Mouse (Mus musculus): ENCODE results near the gene Higd1c. TPM values are rescaled to one million over a fixed set of nuclear protein-coding genes. Genes with fewer than 3 reads are reported as not detected.
"Not testable (repeated sequence)": the region's sequence is repeated elsewhere in the genome, so short reads cannot be mapped to it uniquely, and the experiment has no call there.

The Higd1c gene
- polyA plus RNA-seq, 1 experiment from 2014 or later, result not detected

DNA sequence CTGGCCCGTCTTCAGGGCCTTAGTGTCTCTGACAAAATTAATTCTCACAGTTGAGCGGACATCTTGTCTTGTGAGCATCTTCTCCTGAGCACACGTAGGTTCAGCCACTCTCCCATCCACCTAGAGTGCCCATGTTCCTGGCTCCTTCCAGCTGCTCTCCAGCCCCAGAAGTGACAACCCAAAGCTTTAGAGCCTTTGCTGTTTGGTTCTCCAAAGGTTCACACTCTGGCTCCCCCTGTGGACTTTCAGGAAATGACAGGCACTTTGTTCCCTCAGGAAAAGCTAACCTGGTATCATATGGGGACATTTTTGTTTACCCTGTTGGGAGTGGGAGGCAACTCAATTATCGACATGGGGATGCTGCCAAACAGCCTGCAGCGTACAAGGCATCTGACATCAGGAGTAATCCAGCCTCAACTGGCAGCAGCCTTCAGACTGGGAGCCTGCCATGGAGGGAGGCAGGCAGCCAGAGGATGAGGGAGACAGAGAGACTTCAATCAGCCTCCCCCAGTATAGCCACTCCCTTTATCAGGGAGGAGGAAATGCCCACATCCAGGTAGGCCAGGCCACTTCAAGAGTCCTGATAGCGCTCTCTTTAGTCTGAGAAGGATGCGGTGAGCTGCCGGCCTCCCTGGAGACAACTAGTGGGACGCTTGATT lies 13.6 kb downstream of the Higd1c start:
- H3K36me3 ChIP-seq (replicated peaks); H3K27ac ChIP-seq (replicated peaks); DNase-seq (ENCODE audit: low spot score); H3K4me3 ChIP-seq; H3K27me3 ChIP-seq (replicated peaks; ENCODE audit: low read depth, poor library complexity, severe bottlenecking); H3K4me1 ChIP-seq; H3K9me3 ChIP-seq: not testable (repeated sequence)
- 39% methylated on average over 4 of the region's 9 CpGs for WGBS

DNA sequence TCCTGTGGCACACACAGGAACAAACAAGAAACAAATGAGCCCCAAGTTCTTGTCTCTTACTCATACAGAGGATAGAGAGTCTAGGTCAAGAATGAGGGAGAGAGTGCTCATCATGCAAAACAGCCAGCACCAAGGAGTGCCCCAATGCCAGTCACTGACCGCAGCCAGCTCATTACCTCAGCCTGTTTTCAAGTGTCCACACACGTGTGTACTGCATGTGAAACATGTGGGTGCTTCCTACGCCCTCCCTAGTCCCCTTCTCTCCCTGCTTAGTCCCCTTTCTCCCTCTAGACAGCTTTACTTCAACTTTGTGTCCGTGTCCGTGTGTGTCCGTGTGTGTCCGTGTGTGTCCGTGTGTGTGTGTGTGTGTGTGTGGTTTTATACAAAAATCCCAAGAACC lies 15.3 kb downstream of the Higd1c start:
- Histone ChIP-seq H3K9me3 (no peaks in the 10 kb centered on the region), H3K4me1 (no peaks in the 10 kb centered on the region), H3K36me3 (replicated peaks) (no peaks in the 10 kb centered on the region), H3K27ac (replicated peaks) (no peak overlapping the region), H3K27me3 (replicated peaks; ENCODE audit: low read depth, poor library complexity, severe bottlenecking) (no peaks in the 10 kb centered on the region), H3K4me3 (no peak overlapping the region)
- WGBS, result 89% methylated on average over 8 of the region's 8 CpGs
- DNase-seq (ENCODE audit: low spot score), result no peak

DNA sequence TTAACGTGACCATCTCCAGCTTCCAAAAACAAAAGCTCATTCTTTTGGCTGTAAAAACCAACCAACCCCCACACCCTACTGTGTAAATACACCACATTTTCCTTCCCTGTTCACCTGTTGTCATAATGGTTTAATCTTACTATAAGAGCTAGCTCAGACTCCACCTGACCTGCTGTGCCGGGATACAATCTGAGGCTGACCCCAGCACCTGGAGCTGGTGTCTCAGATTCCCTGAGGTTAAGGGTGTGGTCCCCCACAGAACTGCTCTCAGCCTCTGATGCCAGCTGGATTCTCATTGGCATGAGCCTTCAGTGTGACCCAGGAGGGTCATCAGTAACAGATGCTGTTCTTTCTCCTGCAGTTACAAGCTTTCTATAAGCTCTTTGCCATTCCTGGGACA lies 15.8 kb downstream of the Higd1c start:
- Histone ChIP-seq H3K4me1 (no peaks in the 10 kb centered on the region), H3K9me3 (no peaks in the 10 kb centered on the region), H3K27ac (replicated peaks) (no peak overlapping the region), H3K27me3 (replicated peaks; ENCODE audit: low read depth, poor library complexity, severe bottlenecking) (no peaks in the 10 kb centered on the region), H3K36me3 (replicated peaks) (no peaks in the 10 kb centered on the region), H3K4me3 (no peak overlapping the region)
- WGBS, result 75% methylated on average over 2 of the region's 2 CpGs
- no peak for DNase-seq (ENCODE audit: low spot score)

GRCm38 (mm10) chr15:100385705-100386104 lies 21.4 kb downstream of the Higd1c start:
- no peak overlapping the region for H3K27ac ChIP-seq (replicated peaks)
- no peak overlapping the region for H3K4me3 ChIP-seq
- DNase-seq (ENCODE audit: low spot score), result no peak
- H3K9me3 ChIP-seq, result no peaks in the 10 kb centered on the region
- H3K27me3 ChIP-seq (replicated peaks; ENCODE audit: low read depth, poor library complexity, severe bottlenecking), result no peaks in the 10 kb centered on the region
- H3K4me1 ChIP-seq, result peaks cover 13% of the 10 kb centered on the region
- H3K36me3 ChIP-seq (replicated peaks), result no peaks in the 10 kb centered on the region
- WGBS, result 92% methylated on average over 9 of the region's 9 CpGs

DNA sequence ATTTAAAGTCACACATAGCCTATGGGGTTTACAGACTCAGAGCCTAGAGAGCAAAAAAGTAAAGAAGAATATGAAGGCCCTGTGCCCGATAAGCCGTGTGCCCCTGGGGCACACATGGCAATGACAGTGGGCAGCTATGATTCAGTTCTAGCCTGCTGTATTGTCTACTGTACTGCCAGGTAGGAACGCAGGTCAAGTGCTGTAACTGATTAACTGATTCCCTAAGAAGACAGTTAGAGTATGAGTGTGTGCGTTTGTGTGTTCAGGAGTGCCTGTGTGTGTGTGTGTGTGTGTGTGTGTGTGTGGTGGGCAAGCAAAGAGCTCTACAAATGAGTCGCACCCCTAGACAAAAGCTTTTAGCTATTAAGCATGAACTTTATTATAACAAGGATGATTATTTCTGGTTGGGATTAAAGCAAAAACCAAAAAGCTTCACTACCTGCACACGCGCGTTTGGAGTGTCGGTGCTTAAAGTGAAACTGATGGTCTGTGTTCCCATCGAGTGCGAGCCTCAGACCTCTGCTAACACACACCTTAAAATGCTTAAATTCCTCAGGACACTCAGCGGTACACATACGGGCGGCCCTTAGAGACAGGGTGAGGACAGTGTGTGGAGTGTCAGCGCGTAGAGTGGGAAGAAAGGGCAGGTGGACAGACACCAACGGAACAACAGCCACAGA lies 23.3 kb downstream of the Higd1c start:
- Histone ChIP-seq H3K27me3 (replicated peaks; ENCODE audit: low read depth, poor library complexity, severe bottlenecking) (no peaks in the 10 kb centered on the region), H3K4me1 (peaks cover 13% of the 10 kb centered on the region), H3K27ac (replicated peaks) (no peak overlapping the region), H3K4me3 (no peak overlapping the region), H3K9me3 (no peaks in the 10 kb centered on the region), H3K36me3 (replicated peaks) (peaks cover 4% of the 10 kb centered on the region)
- 95% methylated on average over 17 of the region's 17 CpGs for WGBS
- no peak for DNase-seq (ENCODE audit: low spot score)

DNA sequence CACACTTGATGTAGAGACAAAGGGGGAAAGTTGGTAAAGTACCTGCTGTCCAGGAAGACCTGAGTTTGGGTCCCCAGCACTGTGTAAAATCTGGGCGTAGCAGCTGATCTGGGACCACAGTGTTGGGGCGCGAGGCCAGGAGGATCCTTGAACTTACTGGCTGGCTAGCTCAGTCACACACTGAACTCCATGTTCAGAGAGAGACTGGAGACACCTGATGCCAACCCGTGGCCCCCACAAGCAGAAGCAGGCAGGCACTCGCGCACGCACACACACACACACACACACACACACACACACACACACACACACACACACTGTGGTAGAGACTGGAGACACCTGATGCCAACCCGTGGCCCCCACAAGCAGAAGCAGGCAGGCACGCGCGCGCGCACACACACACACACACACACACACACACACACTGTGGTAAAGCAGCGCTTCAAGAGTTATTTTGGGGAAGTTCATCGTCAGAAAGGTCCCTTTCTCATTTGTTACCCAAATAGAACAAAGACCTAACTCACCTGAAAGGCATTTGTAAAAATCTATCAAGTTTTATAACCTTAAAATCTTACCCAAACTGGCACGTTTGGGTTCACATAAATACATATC lies 24.0 kb downstream of the Higd1c start:
- Histone ChIP-seq H3K4me1 (peaks cover 13% of the 10 kb centered on the region), H3K4me3 (no peak overlapping the region), H3K9me3 (no peaks in the 10 kb centered on the region), H3K36me3 (replicated peaks) (peaks cover 11% of the 10 kb centered on the region), H3K27me3 (replicated peaks; ENCODE audit: low read depth, poor library complexity, severe bottlenecking) (no peaks in the 10 kb centered on the region), H3K27ac (replicated peaks) (no peak overlapping the region; the same call in 1 of the 2 replicates)
- no peak for DNase-seq (ENCODE audit: low spot score)
- 90% methylated on average over 16 of the region's 16 CpGs for WGBS

DNA sequence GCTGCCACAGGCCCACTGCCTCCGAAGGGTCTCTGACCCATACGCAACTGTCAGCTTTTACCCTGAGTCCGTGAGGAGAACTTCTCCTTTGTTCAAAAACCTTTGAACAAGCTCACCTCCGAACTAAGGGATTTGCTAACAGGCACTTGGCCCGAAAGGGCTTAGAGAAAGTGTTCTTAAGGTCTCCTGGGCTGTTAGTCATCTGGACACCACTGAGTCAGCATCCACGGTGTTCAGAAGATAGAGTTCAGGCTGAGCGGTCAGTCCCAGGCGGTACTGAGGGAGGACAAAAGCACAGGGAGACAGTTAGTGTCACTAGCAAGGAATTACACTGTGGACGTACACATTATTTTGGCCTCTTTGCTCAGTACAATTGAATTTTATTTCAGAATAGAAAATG lies 24.5 kb downstream of the Higd1c start:
- DNase-seq (ENCODE audit: low spot score), result no peak
- Histone ChIP-seq H3K27me3 (replicated peaks; ENCODE audit: low read depth, poor library complexity, severe bottlenecking) (no peaks in the 10 kb centered on the region), H3K9me3 (no peaks in the 10 kb centered on the region), H3K36me3 (replicated peaks) (peaks cover 16% of the 10 kb centered on the region), H3K4me1 (peaks cover 13% of the 10 kb centered on the region), H3K27ac (replicated peaks) (peak overlapping the region; percentile 44; the same call in 1 of the 2 replicates), H3K4me3 (no peak overlapping the region)
- WGBS, result 66% methylated on average over 9 of the region's 9 CpGs

DNA sequence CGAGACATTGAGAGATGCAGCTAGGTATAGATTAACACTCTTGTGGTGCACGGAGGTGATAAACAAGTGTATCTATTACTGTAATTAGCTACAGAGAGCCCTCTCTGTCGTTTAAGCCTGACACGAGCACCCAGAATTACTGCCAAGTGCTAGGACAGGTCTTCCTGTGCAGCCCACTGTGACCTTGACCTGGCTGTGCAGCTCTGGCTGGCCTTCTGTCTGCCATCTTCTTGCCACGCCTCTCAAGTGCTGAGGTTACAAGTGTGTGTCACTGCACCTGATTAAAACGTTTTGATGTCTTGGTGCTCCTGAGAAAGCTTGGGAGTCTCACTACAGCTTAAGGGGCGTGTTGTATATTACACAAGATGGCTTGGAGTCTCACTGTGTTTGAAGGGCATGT lies 26.7 kb downstream of the Higd1c start:
- Histone ChIP-seq H3K27ac (replicated peaks) (no peak overlapping the region), H3K9me3 (no peaks in the 10 kb centered on the region), H3K4me3 (no peak overlapping the region), H3K36me3 (replicated peaks) (peaks cover 38% of the 10 kb centered on the region), H3K27me3 (replicated peaks; ENCODE audit: low read depth, poor library complexity, severe bottlenecking) (no peaks in the 10 kb centered on the region), H3K4me1 (peaks cover 13% of the 10 kb centered on the region)
- WGBS, result 81% methylated on average over 7 of the region's 7 CpGs
- DNase-seq (ENCODE audit: low spot score), result no peak

- no peaks in the 10 kb centered on the region for H3K9me3 ChIP-seq
- H3K27me3 ChIP-seq (replicated peaks; ENCODE audit: low read depth, poor library complexity, severe bottlenecking), result no peaks in the 10 kb centered on the region
- no peak for DNase-seq (ENCODE audit: low spot score)
- H3K4me1 ChIP-seq, result peaks cover 13% of the 10 kb centered on the region
- H3K36me3 ChIP-seq (replicated peaks), result peaks cover 43% of the 10 kb centered on the region
- WGBS, result 96% methylated on average over 7 of the region's 7 CpGs
- H3K27ac ChIP-seq (replicated peaks), result no peak overlapping the region
- H3K4me3 ChIP-seq, result no peak overlapping the region
Observed at GRCm38 (mm10) chr15:100391599-100391998, 27.3 kb downstream of the Higd1c start.

- no peaks in the 10 kb centered on the region for H3K27me3 ChIP-seq (replicated peaks; ENCODE audit: low read depth, poor library complexity, severe bottlenecking)
- no peaks in the 10 kb centered on the region for H3K9me3 ChIP-seq
- H3K4me3 ChIP-seq, result no peak overlapping the region
- H3K27ac ChIP-seq (replicated peaks), result no peak overlapping the region
- no peak for DNase-seq (ENCODE audit: low spot score)
- peaks cover 57% of the 10 kb centered on the region for H3K36me3 ChIP-seq (replicated peaks)
- 84% methylated on average over 11 of the region's 11 CpGs for WGBS
- H3K4me1 ChIP-seq, result peaks cover 13% of the 10 kb centered on the region
Observed at GRCm38 (mm10) chr15:100393016-100393415, 28.7 kb downstream of the Higd1c start.

DNA sequence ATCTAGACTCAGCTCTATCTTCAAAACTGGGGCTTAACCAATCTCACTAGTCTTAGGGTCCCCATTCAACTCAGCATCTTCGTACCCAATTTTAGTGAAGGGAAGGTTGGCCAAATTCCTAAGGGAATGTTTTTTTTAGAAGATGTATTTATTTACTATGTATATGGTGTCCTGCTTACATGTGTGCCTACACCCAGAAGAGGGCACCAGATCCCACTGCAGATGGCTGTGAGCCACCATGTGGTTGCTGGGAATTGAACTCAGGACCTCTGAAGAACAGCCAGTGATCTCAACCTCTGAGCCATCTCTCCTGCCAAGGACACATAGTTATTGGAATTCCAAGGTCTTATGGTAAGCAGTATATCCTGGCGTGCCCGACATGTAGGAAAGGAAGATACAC lies 31.2 kb downstream of the Higd1c start:
- no peaks in the 10 kb centered on the region for H3K27me3 ChIP-seq (replicated peaks; ENCODE audit: low read depth, poor library complexity, severe bottlenecking)
- H3K4me1 ChIP-seq, result no peaks in the 10 kb centered on the region; the same call in 1 of the 2 replicates
- H3K27ac ChIP-seq (replicated peaks), result no peak overlapping the region
- WGBS, result 94% methylated on average over 3 of the region's 3 CpGs
- H3K4me3 ChIP-seq, result no peak overlapping the region
- H3K9me3 ChIP-seq, result no peaks in the 10 kb centered on the region
- peaks cover 83% of the 10 kb centered on the region for H3K36me3 ChIP-seq (replicated peaks)
- DNase-seq (ENCODE audit: low spot score), result no peak

DNA sequence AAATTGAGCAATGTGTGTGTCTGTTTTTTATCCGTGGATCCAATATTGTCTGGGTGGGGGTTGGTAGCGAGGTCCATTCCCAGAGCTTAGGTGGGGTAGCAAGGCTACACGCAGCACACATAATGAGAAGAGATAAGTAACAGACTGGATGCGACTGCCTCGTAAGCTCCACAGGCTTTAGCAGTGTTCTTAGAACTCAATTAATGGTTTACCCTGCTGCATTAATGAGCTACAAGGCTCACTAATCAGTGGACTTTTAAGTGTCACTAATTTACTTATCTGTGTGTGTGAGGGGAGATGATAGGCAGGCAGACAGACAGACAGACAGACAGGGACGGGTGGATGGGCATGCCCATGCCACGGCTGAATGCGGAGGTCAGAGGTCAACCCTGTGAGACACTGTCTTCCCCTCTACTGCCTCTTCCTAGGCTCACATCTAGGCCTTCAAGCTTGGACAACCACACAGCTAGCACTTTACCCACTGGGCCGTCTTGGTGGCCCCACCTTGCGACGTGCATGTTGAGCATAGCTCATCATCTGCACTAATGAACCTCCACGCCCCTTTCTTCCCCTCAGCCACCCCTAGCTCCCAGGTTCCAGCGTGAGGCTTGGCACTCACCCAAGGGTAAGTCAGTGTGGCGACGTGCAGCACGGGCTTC lies 36.4 kb downstream of the Higd1c start:
- 93% methylated on average over 16 of the region's 16 CpGs for WGBS
- Histone ChIP-seq H3K27me3 (replicated peaks; ENCODE audit: low read depth, poor library complexity, severe bottlenecking) (no peaks in the 10 kb centered on the region), H3K9me3 (no peaks in the 10 kb centered on the region), H3K4me1 (no peaks in the 10 kb centered on the region), H3K4me3 (no peak overlapping the region), H3K36me3 (replicated peaks) (peaks cover 100% of the 10 kb centered on the region), H3K27ac (replicated peaks) (no peak overlapping the region)
- no peak for DNase-seq (ENCODE audit: low spot score)
